Mouse (Mus musculus): ENCODE measurements around the gene Pla2g1b. TPM values are rescaled to one million over a fixed set of nuclear protein-coding genes. Genes with fewer than 3 reads are reported as not detected.

The Pla2g1b gene
- polyA plus RNA-seq, 1 experiment from 2014 or later = 0.97 TPM

GRCm38 (mm10) chr5:115487942-115488580 is 22.0 kb downstream of the Pla2g1b start:
- no peak for TF ChIP-seq CTCF (IDR thresholded peaks at IDR 0.05; ENCODE audit: low read depth)
- Histone ChIP-seq H3K4me1 (replicated peaks; ENCODE audit: insufficient read depth, low read length) (peaks cover 14% of the 10 kb centered on the region; the same call in 1 of the 2 replicates), H3K36me3 (ENCODE audit: insufficient read depth, low read length) (no peaks in the 10 kb centered on the region), H3K9ac (ENCODE audit: low read depth, low read length) (no peak overlapping the region), H3K27me3 (ENCODE audit: insufficient read depth, low read length) (no peaks in the 10 kb centered on the region), H3K4me3 (replicated peaks; ENCODE audit: low read depth, low read length) (no peak overlapping the region), H3K9me3 (replicated peaks; ENCODE audit: low read length) (no peaks in the 10 kb centered on the region), H3K4me2 (ENCODE audit: low read length) (no peak overlapping the region), H3K27ac (no peak overlapping the region)
- ATAC-seq (replicated peaks; ENCODE audit: low FRiP score, low read depth) = no peak
- 74% methylated on average over 9 of the region's 9 CpGs for WGBS
- DNase-seq (ENCODE audit: low spot score) = no peak

- no peaks in the 10 kb centered on the region for H3K27me3 ChIP-seq (ENCODE audit: insufficient read depth, low read length)
- H3K36me3 ChIP-seq (ENCODE audit: insufficient read depth, low read length) = no peaks in the 10 kb centered on the region
- H3K9ac ChIP-seq (ENCODE audit: low read depth, low read length) = peak overlapping the region; percentile 83
- H3K4me2 ChIP-seq (ENCODE audit: low read length) = peak overlapping the region; percentile 69
- no peaks in the 10 kb centered on the region for H3K9me3 ChIP-seq (replicated peaks; ENCODE audit: low read length)
- H3K4me3 ChIP-seq (replicated peaks; ENCODE audit: low read depth, low read length) = peak overlapping the region; percentile 28
- WGBS = under 1% methylated on average over 39 of the region's 39 CpGs
- no peak for TF ChIP-seq CTCF (IDR thresholded peaks at IDR 0.05; ENCODE audit: low read depth)
- ATAC-seq (replicated peaks; ENCODE audit: low FRiP score, low read depth) = peak; percentile 63
- H3K4me1 ChIP-seq (replicated peaks; ENCODE audit: insufficient read depth, low read length) = peaks cover 14% of the 10 kb centered on the region; the same call in 1 of the 2 replicates
- H3K27ac ChIP-seq = peak overlapping the region; percentile 100
- DNase-seq (ENCODE audit: low spot score) = peak; percentile 91
Measured at GRCm38 (mm10) chr5:115488841-115489698, 23.0 kb downstream of the Pla2g1b start.

- Histone ChIP-seq H3K4me3 (replicated peaks; ENCODE audit: low read depth, low read length) (peak overlapping the region; percentile 28), H3K4me2 (ENCODE audit: low read length) (peak overlapping the region; percentile 69), H3K36me3 (ENCODE audit: insufficient read depth, low read length) (no peaks in the 10 kb centered on the region), H3K27me3 (ENCODE audit: insufficient read depth, low read length) (no peaks in the 10 kb centered on the region), H3K4me1 (replicated peaks; ENCODE audit: insufficient read depth, low read length) (peaks cover 14% of the 10 kb centered on the region; the same call in 1 of the 2 replicates), H3K9me3 (replicated peaks; ENCODE audit: low read length) (no peaks in the 10 kb centered on the region), H3K27ac (peak overlapping the region; percentile 100), H3K9ac (ENCODE audit: low read depth, low read length) (peak overlapping the region; percentile 83)
- WGBS = under 1% methylated on average over 50 of the region's 50 CpGs
- no peak for TF ChIP-seq CTCF (IDR thresholded peaks at IDR 0.05; ENCODE audit: low read depth)
- peak; percentile 84 for ATAC-seq (replicated peaks; ENCODE audit: low FRiP score, low read depth)
- peak; percentile 93 for DNase-seq (ENCODE audit: low spot score)
Measured at GRCm38 (mm10) chr5:115489699-115490637, 23.9 kb downstream of the Pla2g1b start.

- Histone ChIP-seq H3K9ac (ENCODE audit: low read depth, low read length) (no peak overlapping the region), H3K27me3 (ENCODE audit: insufficient read depth, low read length) (no peaks in the 10 kb centered on the region), H3K4me2 (ENCODE audit: low read length) (peak overlapping the region; percentile 69), H3K4me1 (replicated peaks; ENCODE audit: insufficient read depth, low read length) (peaks cover 14% of the 10 kb centered on the region; the same call in 1 of the 2 replicates), H3K4me3 (replicated peaks; ENCODE audit: low read depth, low read length) (no peak overlapping the region), H3K36me3 (ENCODE audit: insufficient read depth, low read length) (no peaks in the 10 kb centered on the region), H3K27ac (peak overlapping the region; percentile 57; the same call in 1 of the 2 replicates), H3K9me3 (replicated peaks; ENCODE audit: low read length) (no peaks in the 10 kb centered on the region)
- 10% methylated on average over 8 of the region's 8 CpGs for WGBS
- TF ChIP-seq CTCF (IDR thresholded peaks at IDR 0.05; ENCODE audit: low read depth) = no peak
- no peak for ATAC-seq (replicated peaks; ENCODE audit: low FRiP score, low read depth)
- DNase-seq (ENCODE audit: low spot score) = no peak
Measured at GRCm38 (mm10) chr5:115490638-115491000, 24.6 kb downstream of the Pla2g1b start.

- H3K4me1 ChIP-seq (replicated peaks; ENCODE audit: insufficient read depth, low read length) = peaks cover 14% of the 10 kb centered on the region; the same call in 1 of the 2 replicates
- no peak overlapping the region for H3K9ac ChIP-seq (ENCODE audit: low read depth, low read length)
- peak; percentile 27; the same call in 1 of the 2 replicates for TF ChIP-seq CTCF (IDR thresholded peaks at IDR 0.05; ENCODE audit: low read depth)
- no peak overlapping the region for H3K27ac ChIP-seq
- no peak overlapping the region for H3K4me3 ChIP-seq (replicated peaks; ENCODE audit: low read depth, low read length)
- no peaks in the 10 kb centered on the region for H3K36me3 ChIP-seq (ENCODE audit: insufficient read depth, low read length)
- H3K4me2 ChIP-seq (ENCODE audit: low read length) = peak overlapping the region; percentile 69
- H3K9me3 ChIP-seq (replicated peaks; ENCODE audit: low read length) = no peaks in the 10 kb centered on the region
- DNase-seq (ENCODE audit: low spot score) (no peak), ATAC-seq (replicated peaks; ENCODE audit: low FRiP score, low read depth) (no peak)
- H3K27me3 ChIP-seq (ENCODE audit: insufficient read depth, low read length) = no peaks in the 10 kb centered on the region
- WGBS = 32% methylated on average over 5 of the region's 5 CpGs
Measured at GRCm38 (mm10) chr5:115491076-115491475, 25.0 kb downstream of the Pla2g1b start.
